Mouse (Mus musculus) left cerebral cortex, adult 9 months (tissue): ENCODE data around the gene Ccdc42.

Source experiments
- DNase-seq, 2 experiments: peaks; one replicate each; pipeline ENCODE4 v3.0.0; 2022; ENCODE audit warnings: low spot score in 2 of 2

The Ccdc42 gene

DNA sequence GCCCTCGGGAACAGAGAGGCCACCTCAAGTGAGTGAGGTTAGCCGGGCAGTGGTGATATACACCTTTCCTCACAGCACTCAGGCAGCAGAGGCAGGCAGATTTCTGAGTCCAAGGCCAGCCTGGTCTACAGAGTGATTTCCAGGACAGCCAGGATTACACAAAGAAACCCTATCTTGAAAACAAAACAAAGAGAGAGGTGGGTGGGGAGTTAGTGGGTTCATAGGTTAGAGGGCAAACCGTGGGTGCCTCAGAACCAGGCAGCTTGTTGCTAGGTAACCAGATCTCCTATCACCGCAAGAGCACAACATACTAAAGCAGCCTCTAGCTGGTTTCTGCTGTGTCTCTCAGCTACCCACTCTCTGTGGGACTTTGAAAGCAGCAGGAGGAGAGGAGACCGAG lies at the start of gene Ccdc42:
Ccdc42 (plus strand) TSS at position 301 of the 400 bp plus-strand sequence.
- DNase-seq, result no peak

- peak in 1 of 2 experiments; percentile 65 for DNase-seq
Measured at GRCm38 (mm10) chr11:68539621-68540020, 47.2 kb upstream of the Ccdc42 start.

- no peak for DNase-seq
Measured at GRCm38 (mm10) chr11:68544554-68544953, 42.3 kb upstream of the Ccdc42 start.

GRCm38 (mm10) chr11:68545172-68545571 lies 41.6 kb upstream of the Ccdc42 start:
- DNase-seq, result no peak

DNA sequence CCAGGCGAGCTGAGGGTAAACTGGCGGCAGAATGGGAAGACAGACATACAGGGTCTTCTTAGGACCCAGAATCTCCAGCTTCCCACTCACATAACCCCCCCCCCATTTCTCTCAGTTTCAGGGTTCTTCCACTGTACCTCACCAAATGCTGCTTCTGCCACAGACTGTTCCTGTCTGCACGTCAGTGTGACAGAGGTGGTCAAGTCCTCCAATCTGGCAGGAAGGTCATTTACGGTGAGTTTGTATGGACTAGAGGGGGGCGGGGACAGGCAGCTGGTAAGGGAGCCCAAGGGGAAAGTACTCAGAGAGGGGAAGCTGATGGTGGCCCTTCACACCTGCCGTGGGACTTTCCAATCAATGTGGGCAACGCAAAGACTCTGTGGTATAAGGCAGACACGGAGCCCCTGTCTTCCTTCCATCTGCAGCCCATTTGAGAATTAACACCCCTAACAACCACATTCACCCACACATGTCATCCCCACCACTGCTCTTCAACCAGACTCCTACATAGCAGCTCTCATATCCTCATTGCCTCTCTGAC lies 41.1 kb upstream of the Ccdc42 start:
- DNase-seq, result no peak

- no peak for DNase-seq
Measured at GRCm38 (mm10) chr11:68547484-68547883, 39.3 kb upstream of the Ccdc42 start.

GRCm38 (mm10) chr11:68549597-68549996 lies 37.2 kb upstream of the Ccdc42 start:
- no peak for DNase-seq

- DNase-seq, result no peak
Measured at GRCm38 (mm10) chr11:68550358-68550757, 36.5 kb upstream of the Ccdc42 start.

DNA sequence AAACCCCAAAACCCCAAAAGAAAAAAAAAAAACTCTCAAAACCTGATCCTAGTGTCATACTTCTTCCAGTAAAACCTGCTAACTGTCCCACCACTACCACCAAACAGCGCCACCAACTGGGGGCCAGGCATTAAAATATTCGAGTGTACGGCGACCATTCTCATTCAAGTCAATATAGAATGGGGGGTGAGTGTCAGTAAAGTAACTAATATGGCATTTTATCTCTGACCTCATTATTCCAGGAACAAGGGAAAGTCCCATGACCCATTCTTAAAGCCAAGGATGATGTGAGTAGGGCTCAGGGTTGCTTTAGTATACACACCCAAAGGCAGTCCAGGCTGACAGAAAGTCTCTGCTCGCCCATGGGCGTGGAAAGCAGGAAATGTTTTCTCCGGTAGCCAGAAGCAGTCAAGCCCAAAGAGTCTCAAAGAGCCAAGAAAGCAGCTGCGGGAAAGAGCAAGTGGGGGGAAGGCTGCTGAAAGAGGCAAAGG lies 32.8 kb upstream of the Ccdc42 start:
- no peak for DNase-seq

DNA sequence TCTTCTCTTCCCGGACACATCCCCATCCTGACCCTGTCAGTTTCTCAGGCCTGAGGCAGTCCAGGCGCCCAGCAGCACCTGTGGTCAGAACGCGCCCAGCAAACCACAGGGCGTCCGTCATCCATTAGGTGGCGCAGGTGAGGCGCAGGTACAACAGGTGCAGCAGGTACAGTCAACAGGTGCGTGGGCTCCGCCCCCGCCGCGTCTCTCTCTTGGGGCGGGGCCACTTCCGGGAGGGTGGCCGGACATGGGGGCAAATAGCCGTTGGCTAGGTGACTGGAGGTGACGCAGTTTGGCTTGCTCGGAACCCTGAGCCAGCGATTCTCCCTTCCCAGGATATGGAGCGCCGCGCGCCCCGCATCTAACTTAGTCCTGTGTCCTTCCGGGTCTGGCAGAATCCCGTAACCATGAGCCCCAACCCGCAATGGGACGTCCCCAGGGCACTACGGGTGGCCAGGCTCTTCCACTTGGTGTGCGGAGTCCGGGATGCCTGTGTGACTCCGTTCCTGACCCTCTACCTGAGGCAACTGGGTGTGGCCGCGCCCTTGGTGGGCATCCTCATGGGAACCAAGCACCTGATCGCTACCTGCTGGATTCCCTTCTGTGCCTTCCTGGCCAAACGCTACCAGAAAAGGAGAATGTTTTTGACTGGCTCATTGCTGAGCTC lies 30.8 kb upstream of the Ccdc42 start, which contains the start of gene Mfsd6l:
Mfsd6l (plus strand) TSS at position 269 of the 667 bp plus-strand sequence.
- DNase-seq, result no peak

DNA sequence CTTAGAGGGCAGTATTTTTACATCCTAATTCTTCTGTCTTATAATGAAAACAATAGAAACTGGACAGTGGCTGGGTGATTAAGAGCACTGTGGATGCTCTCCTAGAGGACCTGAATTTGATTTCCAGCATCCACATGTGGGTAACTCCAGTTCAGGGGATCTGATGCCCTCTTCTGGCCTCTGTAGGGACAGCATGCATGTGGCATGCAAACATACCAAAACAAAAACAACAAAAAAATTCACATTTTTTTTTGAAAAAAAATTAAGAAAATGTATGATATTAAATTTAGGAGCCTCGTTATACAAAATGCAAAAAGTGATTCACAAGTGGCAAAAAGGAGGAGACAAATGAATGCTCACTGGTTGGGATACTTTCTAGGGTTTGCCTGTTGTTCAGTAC lies 27.3 kb upstream of the Ccdc42 start:
- DNase-seq, result no peak

- DNase-seq, result no peak
Measured at GRCm38 (mm10) chr11:68561957-68562950, 24.6 kb upstream of the Ccdc42 start.

GRCm38 (mm10) chr11:68564356-68565031 lies 22.3 kb upstream of the Ccdc42 start:
- DNase-seq, result no peak

- DNase-seq, result no peak
Measured at GRCm38 (mm10) chr11:68565032-68565429, 21.8 kb upstream of the Ccdc42 start.

- peak; percentile 52 to 89 for DNase-seq
Measured at GRCm38 (mm10) chr11:68566447-68567059, 20.3 kb upstream of the Ccdc42 start.

DNA sequence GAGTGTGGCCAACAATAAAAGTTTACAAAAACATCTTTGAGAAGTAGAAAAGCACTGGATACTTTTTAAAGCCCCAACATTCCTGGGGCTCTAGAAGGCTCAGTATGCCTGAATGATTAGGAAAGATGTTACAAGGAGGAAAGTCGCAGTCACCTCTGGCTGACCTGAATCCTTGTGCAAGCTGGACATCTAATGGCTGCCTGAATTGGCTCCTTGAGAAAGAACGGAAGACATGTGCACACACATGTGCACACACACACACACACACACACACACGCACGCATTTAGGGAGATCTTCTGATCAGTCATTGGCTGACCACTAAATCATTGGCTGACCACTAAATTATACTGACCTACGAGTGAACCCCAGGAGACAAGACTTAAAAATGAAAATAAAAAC lies 16.0 kb upstream of the Ccdc42 start:
- no peak for DNase-seq

- DNase-seq, result no peak
Measured at GRCm38 (mm10) chr11:68577076-68577475, 9.7 kb upstream of the Ccdc42 start.

DNA sequence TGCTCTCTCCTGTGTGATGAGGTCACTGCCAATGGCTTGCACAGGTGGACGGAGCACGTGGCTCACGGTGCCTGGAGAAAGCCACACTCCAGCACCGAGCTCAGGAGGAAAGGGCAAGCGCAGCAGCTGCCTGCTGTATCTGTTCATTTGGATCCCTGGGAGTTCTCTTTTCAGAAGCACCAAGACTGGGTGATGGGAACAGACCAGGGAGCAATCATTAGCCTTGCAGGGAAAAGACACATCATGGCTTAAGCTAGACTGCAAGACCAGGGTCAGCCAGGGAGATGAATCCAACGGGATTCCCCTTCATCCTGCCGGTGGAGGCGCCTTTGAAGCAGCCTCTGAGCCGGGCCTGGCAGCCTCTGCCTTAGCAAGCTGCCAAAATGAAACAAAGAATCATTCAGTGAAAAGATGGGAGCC lies 7.3 kb upstream of the Ccdc42 start:
- DNase-seq, result peak in 1 of 2 experiments; percentile 47

DNA sequence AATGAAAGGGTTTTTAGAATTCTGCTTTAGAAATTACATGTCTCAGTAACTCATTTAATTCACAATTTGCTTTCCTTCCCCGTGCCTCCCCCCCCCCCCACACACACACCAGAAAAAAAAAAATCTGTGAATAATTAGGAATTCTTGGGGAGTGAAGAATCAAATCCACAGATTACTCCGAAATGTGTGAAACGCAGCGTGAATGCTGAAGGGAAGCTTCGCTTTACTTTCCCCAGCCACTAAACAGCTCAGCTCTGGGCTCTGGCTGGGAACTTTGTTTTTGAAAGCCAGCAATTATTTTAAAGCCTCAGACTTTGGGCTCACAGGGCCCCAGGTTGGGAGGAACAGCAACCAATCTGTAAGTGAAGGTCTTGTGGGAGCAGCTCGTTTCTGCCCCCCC lies 6.3 kb upstream of the Ccdc42 start:
- DNase-seq, result no peak

DNA sequence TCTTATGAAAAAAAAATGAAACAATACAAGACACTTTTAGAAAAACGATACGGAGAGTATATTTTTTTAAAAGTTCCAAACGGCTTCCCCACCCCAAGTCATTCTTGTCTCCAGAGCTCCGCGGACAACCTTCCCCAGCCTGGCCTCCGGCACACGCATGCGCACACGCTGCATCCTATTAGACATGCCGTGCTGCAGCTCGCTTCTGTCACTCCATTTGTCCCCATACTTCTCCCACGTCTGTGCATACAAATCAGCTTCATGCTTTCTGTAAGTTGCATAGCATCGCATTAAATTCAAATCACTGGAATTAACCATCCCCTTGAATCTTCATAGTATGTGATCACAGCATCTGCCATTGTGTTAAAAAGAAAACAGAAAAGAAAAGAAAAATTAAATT lies 3.6 kb upstream of the Ccdc42 start:
- DNase-seq, result peak; percentile 49 to 51

GRCm38 (mm10) chr11:68583906-68584480 lies 2.8 kb upstream of the Ccdc42 start:
- no peak for DNase-seq
